Mouse (Mus musculus) lung, embryonic 15.5 days (tissue): ENCODE measurements around the gene Sipa1l2. TPM values are rescaled to one million over a fixed set of nuclear protein-coding genes. Genes with fewer than 3 reads are reported as not detected.

Source experiments
- ATAC-seq: fragments of 200-750 bp; cut with Nextera tagmentation; 2 replicates; pipeline ENCODE4 v1.8.0; 2017; ENCODE audit warnings: moderate number of reproducible peaks, borderline replicate concordance; ENCODE audit not compliant: low FRiP score, low TSS enrichment; ENCODE audit errors: extremely low read depth
- H3K27ac ChIP-seq: fragments of 300-500 bp; sonication (generic); 2 replicates; pipeline ENCODE4 v1.5.1; 2015; ENCODE audit warnings: moderate library complexity, mild to moderate bottlenecking, inconsistent platforms
- H3K27me3 ChIP-seq: fragments of 300-500 bp; sonication (generic); 2 replicates; pipeline ENCODE4 v1.6.1; 2015; ENCODE audit warnings: inconsistent platforms
- H3K36me3 ChIP-seq: fragments of 300-500 bp; sonication (generic); 2 replicates; pipeline ENCODE4 v1.6.1; 2015; ENCODE audit warnings: inconsistent platforms
- H3K4me1 ChIP-seq: fragments of 300-500 bp; sonication (generic); 2 replicates; pipeline ENCODE4 v1.6.1; 2015; ENCODE audit warnings: inconsistent platforms
- H3K4me2 ChIP-seq: fragments of 300-500 bp; sonication (generic); 2 replicates; pipeline ENCODE4 v1.6.1; 2015; ENCODE audit warnings: inconsistent platforms, mild to moderate bottlenecking, moderate library complexity
- H3K4me3 ChIP-seq: fragments of 300-500 bp; sonication (generic); 2 replicates; pipeline ENCODE4 v1.5.1; 2015; ENCODE audit warnings: mild to moderate bottlenecking, inconsistent platforms
- H3K9ac ChIP-seq: fragments of 300-500 bp; sonication (generic); 2 replicates; pipeline ENCODE4 v1.6.1; 2015; ENCODE audit warnings: inconsistent platforms
- H3K9me3 ChIP-seq: fragments of 300-500 bp; sonication (generic); 2 replicates; pipeline ENCODE4 v1.6.1; 2016; ENCODE audit warnings: inconsistent platforms
- WGBS: fragments of 180-500 bp; shearing (Covaris S2); methylation state at CpG from one replicate; pipeline ENCODE4 v1.1.7; 2015; 5-methylcytosine and 5-hydroxymethylcytosine counted together
- polyA plus RNA-seq: library from polyadenylated mRNA; unstranded; fragments of >200 nt; fragmentation: Nextera tagmentation; extraction: Ambion mirVana; gene quantifications from 2 replicates; pipeline ENCODE4 v1.2.1, GENCODE M21; 2015

Sipa1l2 gene
- polyA plus RNA-seq, 1 experiment from 2014 or later = 15.6 TPM

- H3K9ac ChIP-seq = no peak overlapping the region
- no peak overlapping the region for H3K4me3 ChIP-seq
- H3K27me3 ChIP-seq = no peaks in the 10 kb centered on the region
- H3K9me3 ChIP-seq = no peaks in the 10 kb centered on the region
- 65% methylated on average over 8 of the region's 8 CpGs for WGBS
- no peak for ATAC-seq
- H3K4me1 ChIP-seq = peaks cover 7% of the 10 kb centered on the region; the same call in 1 of the 2 replicates
- H3K27ac ChIP-seq = no peak overlapping the region
- H3K4me2 ChIP-seq = no peak overlapping the region
- H3K36me3 ChIP-seq = no peaks in the 10 kb centered on the region
These were observed 35.4 kb upstream of the Sipa1l2 start for GRCm38 (mm10) chr8:125604817-125605512.

DNA sequence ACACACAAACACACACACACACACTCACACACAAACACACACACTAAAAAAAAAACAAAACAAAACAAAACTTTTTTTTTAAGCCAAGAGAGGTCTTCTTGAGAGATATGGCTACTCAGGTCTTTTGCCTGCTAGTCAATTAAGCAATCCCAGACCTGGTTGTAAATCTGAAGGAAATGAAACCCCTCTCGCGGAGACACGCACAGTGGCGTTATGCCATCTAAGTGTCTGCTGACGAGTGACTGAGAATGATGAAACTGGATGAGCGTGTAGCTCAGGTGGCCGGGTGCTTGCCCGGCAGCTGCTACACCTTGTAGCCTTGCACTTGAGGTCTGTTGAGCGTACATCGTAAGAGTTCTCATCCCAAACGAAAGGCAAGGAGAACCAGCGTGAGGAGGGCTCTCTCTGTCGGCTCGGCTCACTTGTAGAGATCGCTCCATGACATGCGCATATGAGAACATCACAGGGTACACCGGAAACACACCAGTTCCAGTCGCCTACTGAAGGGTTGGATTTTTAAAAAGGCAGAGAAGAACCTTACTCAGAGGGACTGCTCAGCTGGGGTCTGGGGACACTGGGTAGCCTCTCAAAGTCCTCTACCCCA, 34.7 kb upstream of the Sipa1l2 start:
- peaks cover 7% of the 10 kb centered on the region; the same call in 1 of the 2 replicates for H3K4me1 ChIP-seq
- no peaks in the 10 kb centered on the region for H3K27me3 ChIP-seq
- H3K4me2 ChIP-seq = no peak overlapping the region
- H3K9ac ChIP-seq = no peak overlapping the region
- H3K36me3 ChIP-seq = no peaks in the 10 kb centered on the region
- H3K9me3 ChIP-seq = no peaks in the 10 kb centered on the region
- WGBS = 66% methylated on average over 18 of the region's 18 CpGs
- no peak overlapping the region for H3K4me3 ChIP-seq
- H3K27ac ChIP-seq = no peak overlapping the region
- no peak for ATAC-seq

DNA sequence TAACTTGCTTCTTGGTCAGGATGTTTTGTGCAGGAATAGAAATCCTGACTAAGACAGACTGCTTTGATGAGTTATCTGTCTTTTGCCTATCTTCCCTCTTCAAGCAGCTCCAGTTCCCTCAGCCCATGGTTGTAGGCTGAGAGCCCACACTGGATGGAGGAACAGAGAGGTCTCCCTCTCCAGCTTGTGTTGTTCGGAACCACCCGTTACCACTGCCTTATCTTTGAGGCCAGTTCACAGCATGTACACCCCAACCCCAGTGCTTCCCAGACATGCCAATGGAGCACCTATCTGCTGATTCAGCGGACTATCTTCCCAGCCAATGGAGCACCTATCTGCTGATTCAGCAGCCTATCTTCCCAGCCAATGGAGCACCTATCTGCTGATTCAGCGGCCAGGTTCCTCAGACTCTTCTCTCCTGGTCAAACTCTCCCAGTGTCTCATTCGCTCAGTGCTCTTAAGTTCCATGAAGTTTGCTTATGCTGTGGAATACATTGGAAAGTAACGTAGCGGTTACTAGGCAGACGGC, 33.8 kb upstream of the Sipa1l2 start:
- Histone ChIP-seq H3K4me2 (no peak overlapping the region), H3K4me3 (no peak overlapping the region), H3K4me1 (peaks cover 7% of the 10 kb centered on the region; the same call in 1 of the 2 replicates), H3K9ac (no peak overlapping the region), H3K36me3 (no peaks in the 10 kb centered on the region), H3K27ac (no peak overlapping the region), H3K9me3 (no peaks in the 10 kb centered on the region), H3K27me3 (no peaks in the 10 kb centered on the region)
- ATAC-seq = no peak
- WGBS = 86% methylated on average over 8 of the region's 8 CpGs

GRCm38 (mm10) chr8:125600033-125600686, 30.6 kb upstream of the Sipa1l2 start:
- H3K9ac ChIP-seq = no peak overlapping the region
- ATAC-seq = no peak
- H3K9me3 ChIP-seq = no peaks in the 10 kb centered on the region
- no peak overlapping the region for H3K4me3 ChIP-seq
- peaks cover 15% of the 10 kb centered on the region; the same call in 1 of the 2 replicates for H3K4me1 ChIP-seq
- no peak overlapping the region for H3K27ac ChIP-seq
- no peaks in the 10 kb centered on the region for H3K27me3 ChIP-seq
- WGBS = 70% methylated on average over 12 of the region's 12 CpGs
- H3K36me3 ChIP-seq = no peaks in the 10 kb centered on the region
- H3K4me2 ChIP-seq = no peak overlapping the region

GRCm38 (mm10) chr8:125595571-125596508, 26.2 kb upstream of the Sipa1l2 start:
- H3K9ac ChIP-seq = no peak overlapping the region
- H3K4me3 ChIP-seq = no peak overlapping the region
- H3K4me2 ChIP-seq = no peak overlapping the region; the same call in 1 of the 2 replicates
- no peak overlapping the region for H3K27ac ChIP-seq
- 36% methylated on average over 17 of the region's 17 CpGs for WGBS
- no peaks in the 10 kb centered on the region for H3K36me3 ChIP-seq
- no peak for ATAC-seq
- no peaks in the 10 kb centered on the region for H3K27me3 ChIP-seq
- H3K4me1 ChIP-seq = peaks cover 13% of the 10 kb centered on the region; the same call in 1 of the 2 replicates
- H3K9me3 ChIP-seq = no peaks in the 10 kb centered on the region

- ATAC-seq = no peak
- Histone ChIP-seq H3K27ac (no peak overlapping the region), H3K9ac (no peak overlapping the region), H3K36me3 (no peaks in the 10 kb centered on the region), H3K27me3 (no peaks in the 10 kb centered on the region), H3K9me3 (no peaks in the 10 kb centered on the region), H3K4me3 (no peak overlapping the region), H3K4me2 (no peak overlapping the region), H3K4me1 (peaks cover 4% of the 10 kb centered on the region; the same call in 1 of the 2 replicates)
- 75% methylated on average over 3 of the region's 3 CpGs for WGBS
These were observed 20.8 kb upstream of the Sipa1l2 start for GRCm38 (mm10) chr8:125590363-125590762.

DNA sequence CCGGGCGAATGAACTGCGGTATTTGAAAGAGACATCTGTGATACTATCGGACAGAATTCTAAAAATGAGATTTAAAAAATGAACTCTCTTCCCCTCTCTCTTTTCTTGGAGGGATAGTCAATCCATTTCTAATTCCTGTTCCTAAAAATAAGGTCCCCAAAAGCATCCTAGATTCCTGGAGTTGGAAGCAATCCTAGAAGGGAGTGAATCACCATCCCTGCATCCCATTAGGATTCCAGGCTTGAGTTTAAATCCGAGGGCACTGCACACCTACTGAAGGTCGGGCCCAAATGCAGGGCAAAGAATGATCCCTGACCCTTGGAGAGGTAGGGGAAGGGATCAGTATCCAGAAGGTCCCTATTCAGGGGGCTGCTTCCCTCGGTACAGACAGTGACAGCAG, 17.0 kb upstream of the Sipa1l2 start:
- no peak for ATAC-seq
- WGBS = 84% methylated on average over 7 of the region's 7 CpGs

GRCm38 (mm10) chr8:125584276-125584675, 14.7 kb upstream of the Sipa1l2 start:
- Histone ChIP-seq H3K9ac (no peak overlapping the region), H3K9me3 (no peaks in the 10 kb centered on the region), H3K4me2 (no peak overlapping the region), H3K27me3 (no peaks in the 10 kb centered on the region), H3K27ac (no peak overlapping the region), H3K4me3 (no peak overlapping the region), H3K4me1 (no peaks in the 10 kb centered on the region), H3K36me3 (no peaks in the 10 kb centered on the region)
- no peak for ATAC-seq
- 47% methylated on average over 3 of the region's 3 CpGs for WGBS

More for the DNA sequence above, 17.0 kb upstream of the Sipa1l2 start:
- Histone ChIP-seq H3K4me2 (no peak overlapping the region), H3K9me3 (no peaks in the 10 kb centered on the region), H3K9ac (no peak overlapping the region), H3K4me3 (no peak overlapping the region), H3K36me3 (no peaks in the 10 kb centered on the region), H3K4me1 (no peaks in the 10 kb centered on the region), H3K27me3 (no peaks in the 10 kb centered on the region), H3K27ac (no peak overlapping the region)

- WGBS = 81% methylated on average over 5 of the region's 5 CpGs
- no peak; the same call in 1 of the 2 replicates for ATAC-seq
These were observed 10.8 kb upstream of the Sipa1l2 start for GRCm38 (mm10) chr8:125580426-125580825.

DNA sequence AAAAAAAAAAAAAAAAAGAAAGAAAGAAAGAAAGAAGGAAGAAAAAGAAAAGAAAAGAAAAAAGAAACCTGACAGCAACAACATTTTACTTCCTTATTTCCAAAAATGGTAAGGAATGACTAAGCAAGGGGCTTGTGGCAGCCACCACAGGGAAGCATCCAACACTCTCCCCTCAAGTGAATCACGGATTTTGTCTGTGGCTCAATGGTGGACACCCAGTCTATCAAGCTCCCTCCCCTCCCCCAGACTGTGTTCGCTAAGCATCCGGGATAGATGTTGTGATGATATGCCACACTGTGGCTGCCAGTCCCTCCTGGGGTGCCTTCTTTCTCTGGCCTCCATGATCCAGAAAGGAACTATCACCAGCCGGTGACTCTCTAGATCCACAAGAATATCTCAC, 6.5 kb upstream of the Sipa1l2 start:
- Histone ChIP-seq H3K4me3 (no peak overlapping the region), H3K9ac (no peak overlapping the region), H3K4me2 (no peak overlapping the region), H3K36me3 (no peaks in the 10 kb centered on the region), H3K27me3 (no peaks in the 10 kb centered on the region), H3K27ac (no peak overlapping the region), H3K4me1 (no peaks in the 10 kb centered on the region), H3K9me3 (no peaks in the 10 kb centered on the region)
- WGBS = 69% methylated on average over 4 of the region's 4 CpGs
- no peak for ATAC-seq

More at GRCm38 (mm10) chr8:125580426-125580825, 10.8 kb upstream of the Sipa1l2 start:
- Histone ChIP-seq H3K4me1 (no peaks in the 10 kb centered on the region), H3K36me3 (no peaks in the 10 kb centered on the region), H3K27me3 (no peaks in the 10 kb centered on the region), H3K9me3 (no peaks in the 10 kb centered on the region), H3K4me2 (no peak overlapping the region), H3K27ac (no peak overlapping the region), H3K4me3 (no peak overlapping the region), H3K9ac (no peak overlapping the region)

DNA sequence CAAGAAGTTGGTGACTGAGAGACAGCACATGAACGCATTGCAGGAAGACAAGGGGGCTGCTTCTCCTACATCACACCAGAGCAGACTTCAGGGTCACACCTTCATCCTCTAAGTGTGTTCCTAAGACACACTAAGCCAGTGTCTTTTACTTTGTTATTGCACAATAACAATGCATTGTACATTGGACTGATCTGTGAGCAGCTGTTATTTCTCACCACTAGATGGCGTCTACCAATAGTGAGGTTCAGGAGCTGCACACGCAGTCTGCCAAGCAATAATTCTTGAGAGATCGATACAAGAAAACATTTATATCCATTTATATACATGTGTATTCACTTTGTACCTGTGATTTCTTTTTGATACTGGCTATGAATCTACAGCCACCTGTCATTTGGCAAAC, 4.7 kb upstream of the Sipa1l2 start:
- no peaks in the 10 kb centered on the region for H3K9me3 ChIP-seq
- no peak overlapping the region for H3K27ac ChIP-seq
- no peak for ATAC-seq
- no peaks in the 10 kb centered on the region for H3K27me3 ChIP-seq
- H3K4me1 ChIP-seq = peaks cover 8% of the 10 kb centered on the region; the same call in 1 of the 2 replicates
- no peak overlapping the region for H3K4me2 ChIP-seq
- no peak overlapping the region for H3K4me3 ChIP-seq
- H3K36me3 ChIP-seq = no peaks in the 10 kb centered on the region
- WGBS = 25% methylated on average over 4 of the region's 4 CpGs
- H3K9ac ChIP-seq = no peak overlapping the region
